ENCODE assay signal across 8 mouse cellular contexts in the genomic region with DNA sequence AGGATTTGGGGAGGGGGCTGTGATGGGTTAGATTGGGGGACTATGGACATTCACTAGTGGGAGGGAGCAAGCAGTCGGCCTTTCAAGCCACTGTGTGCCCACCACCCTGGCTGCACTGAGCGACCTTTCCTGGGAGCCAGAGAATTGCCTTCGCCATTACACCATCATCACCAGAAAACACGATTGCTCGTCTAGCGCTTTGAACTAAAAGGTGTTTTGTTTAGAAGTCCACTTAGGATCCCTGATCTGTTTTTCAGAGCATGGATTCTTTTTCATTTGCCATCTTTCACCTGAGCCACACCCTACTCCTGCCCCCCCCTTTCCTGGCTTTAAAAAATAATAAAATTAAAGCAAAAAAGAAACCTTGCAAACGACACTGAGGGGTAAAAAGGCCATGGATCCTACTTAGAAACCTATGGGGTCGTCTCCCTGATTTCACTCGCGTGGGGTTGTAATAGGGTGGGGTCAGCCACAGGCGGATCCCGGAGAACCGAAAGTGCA. TPM values are rescaled to one million over a fixed set of nuclear protein-coding genes. Genes with fewer than 3 reads are reported as not detected.
A peak's percentile ranks its signal among the peaks of the same experiment; 100 is the strongest.
DNase-seq lines count a peak whose midpoint lies in the region; ATAC-seq lines count a peak whose summit lies in the region.

No protein-coding gene starts in this region.

- H3K4me1 ChIP-seq in limb, embryonic 12.5 days (replicated peaks) = peaks cover 40% of the 10 kb centered on the region
- peaks cover 35% of the 10 kb centered on the region for H3K4me1 ChIP-seq in neural tube, embryonic 15.5 days

- ATAC-seq in limb, embryonic 12.5 days (ENCODE audit: insufficient number of reproducible peaks, insufficient read depth, low FRiP score, low TSS enrichment, low read depth) = 0 out of 2 replicates have a peak, but pooled peaks have one; percentile 3
- peak; percentile 18; the same call in 1 of the 2 replicates for ATAC-seq in neural tube, embryonic 15.5 days (ENCODE audit: low FRiP score)

- no peaks in the 10 kb centered on the region for H3K9me3 ChIP-seq in limb, embryonic 12.5 days
- no peaks in the 10 kb centered on the region for H3K9me3 ChIP-seq in neural tube, embryonic 15.5 days (replicated peaks)

- H3K27ac ChIP-seq in limb, embryonic 12.5 days = peak overlapping the region; percentile 100
- peak overlapping the region; percentile 89 for H3K27ac ChIP-seq in neural tube, embryonic 15.5 days (replicated peaks)

- H3K9ac ChIP-seq in limb, embryonic 12.5 days (replicated peaks) = peak overlapping the region; percentile 88
- peak overlapping the region; percentile 61 for H3K9ac ChIP-seq in neural tube, embryonic 15.5 days (replicated peaks)

- 2% methylated on average over 13 of the region's 13 CpGs for WGBS in limb, embryonic 12.5 days
- WGBS in neural tube, embryonic 15.5 days = 1% methylated on average over 13 of the region's 13 CpGs

- H3K27me3 ChIP-seq in limb, embryonic 12.5 days = no peaks in the 10 kb centered on the region
- no peaks in the 10 kb centered on the region for H3K27me3 ChIP-seq in neural tube, embryonic 15.5 days (replicated peaks)

- peak; percentile 70 for DNase-seq in cerebellum, adult 9-10 months
- no peak for DNase-seq in cerebellum, adult 11 months
- peak; percentile 32 to 39 for DNase-seq in thymus, postnatal 10 days (ENCODE audit: low spot score in 2 of 2)
- no peak for DNase-seq in thymus, postnatal 25 days
- no peak for DNase-seq in left cerebral cortex, adult 9 months (ENCODE audit: low spot score in 2 of 2)
- no peak for DNase-seq in cerebellum, adult 8-10 months

- peak overlapping the region; percentile 88 for H3K4me2 ChIP-seq in limb, embryonic 12.5 days
- H3K4me2 ChIP-seq in neural tube, embryonic 15.5 days = peak overlapping the region; percentile 91

- H3K4me3 ChIP-seq in limb, embryonic 12.5 days (replicated peaks) = peak overlapping the region; percentile 56
- peak overlapping the region; percentile 67 for H3K4me3 ChIP-seq in neural tube, embryonic 15.5 days (replicated peaks)

- H3K36me3 ChIP-seq in limb, embryonic 12.5 days = peaks cover 14% of the 10 kb centered on the region; the same call in 1 of the 2 replicates
- no peaks in the 10 kb centered on the region for H3K36me3 ChIP-seq in neural tube, embryonic 15.5 days

RNA-seq across cellular contexts. Expression of a gene that starts 7.4 kb away (rescaled TPM):
- polyA plus RNA-seq in limb, embryonic 12.5 days (2016; fragmentation: Nextera tagmentation; extraction: Ambion mirVana) = 18.5 and 18.8 TPM in 2 replicates
- polyA plus RNA-seq in neural tube, embryonic 15.5 days (2015; fragmentation: Nextera tagmentation; extraction: Ambion mirVana) = 15.7 and 17.3 TPM in 2 replicates

RNA-seq across cellular contexts. Expression of a gene that starts 29.3 kb away (rescaled TPM):
- polyA plus RNA-seq in limb, embryonic 12.5 days (2016; fragmentation: Nextera tagmentation; extraction: Ambion mirVana) = 8.3 and 8.6 TPM in 2 replicates
- polyA plus RNA-seq in neural tube, embryonic 15.5 days (2015; fragmentation: Nextera tagmentation; extraction: Ambion mirVana) = 31.2 and 37.0 TPM in 2 replicates

RNA-seq across cellular contexts. Expression of a gene that starts 53.9 kb away (rescaled TPM):
- polyA plus RNA-seq in limb, embryonic 12.5 days (2016; fragmentation: Nextera tagmentation; extraction: Ambion mirVana) = 4.5 and 5.2 TPM in 2 replicates
- polyA plus RNA-seq in neural tube, embryonic 15.5 days (2015; fragmentation: Nextera tagmentation; extraction: Ambion mirVana) = 4.0 and 4.1 TPM in 2 replicates

Comparison
In these comparisons a context has a peak if more than half of its experiments do, and no peak if none do; other contexts are left out.
1. DNase-seq: peak in cerebellum, adult 9-10 months (single experiment) and thymus, postnatal 10 days (2 of 2); none in cerebellum, adult 11 months (single experiment), thymus, postnatal 25 days (single experiment), left cerebral cortex, adult 9 months (0 of 2) and cerebellum, adult 8-10 months (single experiment).